Mouse (Mus musculus) frontal cortex, adult 2 months (tissue): Measurements from ENCODE around the gene Dock3. TPM values are rescaled to one million over a fixed set of nuclear protein-coding genes. Genes with fewer than 3 reads are reported as not detected.
"Not testable (repeated sequence)": the region's sequence is repeated elsewhere in the genome, so short reads cannot be mapped to it uniquely, and the experiment has no call there.

ENCODE experiments used
- DNase-seq, 2 experiments: peaks; one replicate each; pipeline ENCODE4 v3.0.0; 2022; ENCODE audit warnings: low spot score in 1 of 2; ENCODE audit errors: extremely low spot score in 1 of 2
- polyA plus RNA-seq: library from polyadenylated mRNA; depleted of rRNA; stranded (reverse); fragments of >200 nt; gene quantifications from 2 replicates; pipeline ENCODE4 v1.2.3, GENCODE M21; 2012

The Dock3 gene
- polyA plus RNA-seq, 1 experiment, result 204 TPM

DNA sequence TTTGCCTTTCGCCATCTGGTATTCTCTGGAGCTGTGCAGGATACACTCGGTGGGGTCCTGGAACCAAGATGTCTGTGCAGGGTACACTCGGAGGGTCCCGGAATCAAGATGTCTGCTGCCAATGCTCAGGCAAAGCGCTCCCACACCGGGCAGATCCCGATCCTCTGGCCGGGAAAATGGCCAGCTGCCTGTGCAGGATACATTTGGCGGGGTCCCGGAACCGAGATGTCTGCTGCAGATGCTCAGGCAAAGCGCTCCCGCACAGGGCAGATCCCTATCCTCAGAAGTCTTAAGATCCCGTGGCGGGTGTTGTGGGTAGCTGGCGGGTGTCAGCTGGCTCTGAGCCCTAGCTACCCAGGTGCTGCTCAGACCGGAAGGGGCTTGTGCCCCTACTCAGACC lies 142.3 kb downstream of the Dock3 start:
- not testable (repeated sequence) for DNase-seq

DNA sequence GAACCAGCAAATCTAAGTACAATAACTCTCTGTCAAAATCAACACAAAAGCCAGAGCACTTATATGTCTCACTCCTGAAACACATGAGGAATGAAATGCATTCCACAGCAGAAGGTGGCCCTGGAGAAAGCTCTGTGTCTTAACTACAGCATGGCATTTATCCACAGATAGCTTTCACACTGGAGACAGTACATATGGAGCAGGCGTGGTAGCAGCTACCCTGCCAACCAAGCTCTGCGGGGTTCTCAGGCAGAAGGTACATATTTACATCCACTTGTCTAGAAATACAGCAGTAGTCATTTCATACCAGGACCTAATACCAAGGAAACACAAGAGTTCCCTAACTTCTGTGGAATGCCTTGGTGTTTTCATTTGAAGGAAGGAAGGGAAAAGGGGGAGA lies 144.2 kb downstream of the Dock3 start:
- peak; percentile 64 to 74 for DNase-seq

DNA sequence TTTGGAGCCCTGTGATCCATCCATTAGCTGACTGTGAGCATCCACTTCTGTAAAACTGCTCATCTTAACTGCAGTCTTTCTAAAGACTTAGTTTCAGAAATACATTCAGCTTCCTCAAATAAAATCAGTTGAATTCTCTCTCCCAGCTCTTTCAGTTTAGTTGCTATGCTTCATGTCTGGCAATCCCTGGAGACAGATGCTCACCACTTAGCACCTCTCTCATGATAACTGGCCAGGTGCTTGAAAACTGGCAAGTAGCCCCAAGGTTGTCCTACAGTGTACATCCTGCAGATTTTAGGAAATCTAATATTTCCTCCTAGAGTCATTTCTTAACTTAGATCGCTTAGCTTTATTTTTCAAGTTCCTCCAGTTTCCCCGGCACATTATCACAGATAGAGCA lies 193.8 kb downstream of the Dock3 start:
- no peak for DNase-seq

GRCm38 (mm10) chr9:107027586-107027985 lies 204.1 kb downstream of the Dock3 start:
- DNase-seq, result no peak

- peak in 1 of 2 experiments; percentile 22 for DNase-seq
Observed at GRCm38 (mm10) chr9:107009841-107010240, 221.9 kb downstream of the Dock3 start.

- DNase-seq, result peak in 1 of 2 experiments; percentile 27
Observed at GRCm38 (mm10) chr9:107003187-107003586, 228.5 kb downstream of the Dock3 start.

- DNase-seq, result peak in 1 of 2 experiments; percentile 52
Observed at GRCm38 (mm10) chr9:106970742-106971141, 261.0 kb downstream of the Dock3 start.

DNA sequence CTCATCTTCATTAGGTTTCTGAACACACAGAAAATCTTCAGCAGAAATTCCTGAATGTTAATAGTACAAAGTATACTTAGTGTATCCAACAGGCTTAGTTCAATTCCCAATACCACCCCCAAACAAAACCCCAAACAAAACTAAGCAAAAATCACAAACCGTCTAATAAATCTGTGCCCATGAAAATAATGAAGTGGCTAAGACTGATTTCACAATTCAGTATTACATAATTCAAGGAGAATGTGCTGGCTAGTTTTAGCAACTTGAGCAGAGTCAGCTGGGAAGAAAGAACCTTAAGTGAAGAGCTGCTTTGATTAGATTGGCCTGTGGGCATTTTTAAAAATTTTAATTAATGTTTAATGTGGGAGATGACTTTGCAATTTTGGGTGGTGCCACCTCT lies 273.3 kb downstream of the Dock3 start:
- no peak for DNase-seq

- no peak for DNase-seq
Observed at GRCm38 (mm10) chr9:106955486-106955885, 276.2 kb downstream of the Dock3 start.

DNA sequence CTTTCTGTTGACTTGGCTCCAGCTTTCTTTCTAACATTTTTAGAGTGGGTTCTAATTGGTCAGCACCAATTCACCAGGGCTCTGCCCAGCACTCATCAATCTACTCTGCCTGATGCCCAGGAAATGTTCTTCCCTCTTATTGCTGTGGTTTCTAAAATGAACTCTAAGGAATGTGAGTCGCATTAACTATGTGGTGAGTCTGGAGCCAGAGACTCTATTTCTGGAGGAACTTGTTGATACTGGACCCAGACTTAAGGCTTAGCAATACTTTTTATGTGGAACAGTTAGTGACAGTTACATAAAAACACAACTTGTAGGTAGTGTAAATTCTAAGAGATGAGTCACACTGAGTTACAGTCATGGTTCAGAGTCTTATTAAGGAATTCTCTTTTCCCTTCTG lies 296.7 kb downstream of the Dock3 start:
- DNase-seq, result peak; percentile 38 to 48

DNA sequence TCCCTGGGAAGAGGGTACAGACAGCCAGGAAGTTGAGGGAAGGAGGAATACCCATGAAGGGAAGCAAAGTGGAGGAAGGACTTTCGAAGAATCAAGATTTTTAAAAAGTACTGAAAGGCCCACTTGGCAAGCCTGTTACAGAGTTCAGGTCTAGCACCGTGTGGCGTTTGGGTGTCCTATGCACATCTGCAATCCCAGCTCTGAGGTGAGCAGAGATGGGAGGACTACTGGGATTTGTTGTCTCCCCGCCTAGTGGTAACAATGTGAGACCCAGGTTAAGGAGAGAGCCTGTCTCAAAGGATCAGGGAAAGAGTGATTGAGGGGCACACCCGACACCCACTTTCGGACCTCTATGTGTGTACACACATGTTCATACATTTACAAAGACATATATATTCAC lies 316.8 kb downstream of the Dock3 start:
- DNase-seq, result no peak

DNA sequence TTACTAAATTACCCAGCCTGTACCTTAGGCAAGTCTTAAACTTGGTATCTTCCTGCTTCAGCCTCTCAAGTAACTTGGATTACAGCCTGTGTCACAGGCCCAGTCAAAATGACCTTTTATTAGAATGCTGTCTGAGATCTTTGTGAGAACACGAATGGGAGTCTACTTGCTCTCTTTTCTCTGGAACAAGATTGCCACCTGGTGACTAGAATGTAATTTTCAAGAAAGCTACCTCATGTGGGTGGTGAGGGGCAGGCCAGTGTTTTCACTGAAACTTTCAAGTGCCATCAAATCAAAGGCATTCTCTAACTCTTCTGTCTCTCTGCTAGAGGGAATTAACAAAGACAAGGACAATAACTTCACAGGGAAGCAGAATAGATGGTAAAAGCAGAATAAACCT lies 317.9 kb downstream of the Dock3 start:
- DNase-seq, result no peak

DNA sequence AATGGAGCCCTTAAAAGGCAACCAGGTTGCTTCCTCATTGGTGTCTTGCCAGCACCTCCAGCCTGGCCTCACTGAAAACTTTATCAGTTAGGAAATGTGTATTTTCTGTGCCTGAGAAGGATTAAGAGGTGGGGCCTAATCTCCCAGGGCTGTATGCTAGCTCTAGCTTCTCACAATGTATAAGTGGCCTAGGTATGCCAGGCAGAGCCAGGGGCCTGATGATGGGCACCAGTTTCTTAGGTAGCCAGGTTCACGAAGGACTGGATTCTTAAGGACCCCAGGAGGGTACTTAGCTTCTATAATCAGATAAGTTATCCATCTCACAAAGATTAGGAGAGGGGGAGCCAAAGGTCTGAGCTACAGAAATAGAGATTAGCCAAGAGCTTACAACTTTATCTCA lies 320.1 kb downstream of the Dock3 start:
- DNase-seq, result no peak

DNA sequence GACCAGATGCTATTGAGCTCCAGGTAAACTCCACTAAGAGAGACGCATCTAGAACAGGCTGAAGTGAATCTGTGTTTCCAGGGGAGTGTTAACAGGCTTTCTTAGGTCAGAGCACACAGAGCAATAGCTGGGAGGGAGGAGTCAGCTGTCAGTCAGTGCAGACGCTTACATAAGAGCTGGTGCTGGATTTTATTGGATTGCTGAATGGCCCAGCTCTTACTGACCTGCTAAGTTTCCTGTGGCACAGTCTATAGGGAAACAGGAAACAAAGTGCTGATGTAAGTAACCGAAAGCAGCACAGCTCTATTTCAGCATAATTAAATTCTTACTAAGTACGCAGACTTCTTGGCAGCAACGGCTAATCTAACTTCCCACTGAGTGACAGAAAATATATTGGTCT lies 323.0 kb downstream of the Dock3 start:
- DNase-seq, result no peak

GRCm38 (mm10) chr9:106908174-106908573 lies 323.5 kb downstream of the Dock3 start:
- no peak for DNase-seq

- no peak for DNase-seq
Observed at GRCm38 (mm10) chr9:106906597-106906996, 325.1 kb downstream of the Dock3 start.

DNA sequence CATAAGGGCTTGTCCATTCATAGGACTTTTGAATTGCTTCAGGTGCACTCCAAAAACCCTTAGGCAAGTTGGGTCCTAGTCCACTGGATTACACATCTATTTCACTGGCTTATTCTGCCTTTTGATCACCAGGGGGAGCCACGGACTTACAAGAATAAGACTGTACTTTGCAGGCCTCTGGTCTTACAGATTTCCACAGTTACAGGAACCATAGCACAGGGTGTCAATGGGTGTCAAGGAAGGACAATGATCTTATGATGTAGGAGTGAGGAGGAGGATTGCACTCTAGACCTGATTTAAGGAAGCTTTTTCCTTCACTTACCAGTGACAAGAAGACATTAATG lies 327.9 kb downstream of the Dock3 start:
- peak in 1 of 2 experiments; percentile 77 for DNase-seq

- DNase-seq, result no peak
Observed at GRCm38 (mm10) chr9:106903099-106903790, 328.5 kb downstream of the Dock3 start.

- no peak for DNase-seq
Observed at GRCm38 (mm10) chr9:106901596-106901995, 330.1 kb downstream of the Dock3 start.

GRCm38 (mm10) chr9:106898901-106899300 lies 332.8 kb downstream of the Dock3 start:
- DNase-seq, result no peak

- DNase-seq, result no peak
Observed at GRCm38 (mm10) chr9:106893327-106893726, 338.4 kb downstream of the Dock3 start.

- DNase-seq, result no peak
Observed at GRCm38 (mm10) chr9:106892552-106892875, 339.2 kb downstream of the Dock3 start.
